Mouse (Mus musculus) gastrocnemius, postnatal 10 days (tissue): ENCODE results near the gene Ptpn3. TPM values are rescaled to one million over a fixed set of nuclear protein-coding genes. Genes with fewer than 3 reads are reported as not detected.
"Not testable (repeated sequence)": the region's sequence is repeated elsewhere in the genome, so short reads cannot be mapped to it uniquely, and the experiment has no call there.

Experiments
- DNase-seq: peaks from one replicate; pipeline ENCODE4 v3.0.0; 2021; ENCODE audit warnings: mixed read lengths
- total RNA-seq, 2 experiments: library from RNA; stranded (reverse); gene quantifications; 2 replicates each; pipeline ENCODE4 v1.2.3; 2021

Ptpn3 gene
- total RNA-seq, 2 experiments from 2014 or later, result 13.8 to 17.0 TPM

DNA sequence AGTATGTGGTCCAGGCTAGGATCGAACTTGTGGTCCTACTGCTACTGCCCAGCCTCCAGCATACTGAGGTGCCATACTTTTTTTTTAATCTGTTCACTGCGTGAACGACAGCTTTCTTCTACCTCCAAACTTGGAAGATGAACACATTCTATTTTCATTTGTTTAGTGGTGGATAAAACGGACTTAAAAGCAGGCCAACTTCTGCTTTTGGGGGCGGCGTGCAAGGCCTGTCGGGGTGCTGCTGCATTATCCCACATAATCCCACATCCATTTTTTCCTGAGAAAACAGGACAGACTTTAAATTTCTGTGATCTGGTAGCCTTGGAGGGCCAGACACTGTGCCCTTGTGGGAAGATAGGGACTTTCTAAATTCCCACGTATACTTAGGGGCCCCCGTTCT is 83.9 kb downstream of the Ptpn3 start:
- DNase-seq, result no peak

DNA sequence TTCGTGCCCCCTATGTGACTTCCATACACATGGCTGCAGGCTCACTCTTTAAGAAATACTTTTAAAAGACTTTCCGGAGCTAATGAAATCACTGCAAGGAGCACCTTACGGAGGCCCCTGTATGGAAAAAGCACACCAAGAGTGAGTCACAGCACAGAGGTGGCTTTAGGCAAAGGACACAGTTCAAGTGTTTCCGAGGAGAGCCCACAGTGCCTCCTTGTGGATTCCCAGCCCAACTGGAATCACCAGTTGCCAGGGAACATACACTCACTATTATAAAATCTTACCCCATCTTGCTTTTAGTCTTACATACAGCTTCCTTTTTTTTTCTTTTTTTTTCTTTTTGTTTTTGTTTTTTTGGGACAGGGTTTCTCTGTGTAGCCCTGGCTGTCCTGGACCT is 85.1 kb downstream of the Ptpn3 start:
- no peak for DNase-seq

DNA sequence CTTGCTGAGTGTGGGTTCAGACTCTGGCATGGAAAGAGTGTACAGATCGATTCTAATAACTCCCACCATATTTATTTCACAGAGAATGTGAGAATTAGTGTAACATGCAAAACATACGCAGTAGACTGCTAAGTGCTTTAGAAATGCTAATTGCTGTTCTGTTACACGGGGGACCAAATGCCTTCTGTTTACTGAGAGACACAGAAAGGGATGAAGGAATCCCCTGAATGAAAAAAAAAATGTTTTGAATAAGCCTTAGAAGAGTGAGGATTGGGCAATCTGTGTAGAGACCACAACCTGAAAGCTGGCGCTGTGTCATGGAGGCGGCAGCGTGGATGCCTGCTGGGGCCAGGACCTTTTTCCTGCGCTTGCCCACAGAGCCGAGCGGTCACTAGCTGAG is 86.8 kb downstream of the Ptpn3 start:
- DNase-seq, result no peak

DNA sequence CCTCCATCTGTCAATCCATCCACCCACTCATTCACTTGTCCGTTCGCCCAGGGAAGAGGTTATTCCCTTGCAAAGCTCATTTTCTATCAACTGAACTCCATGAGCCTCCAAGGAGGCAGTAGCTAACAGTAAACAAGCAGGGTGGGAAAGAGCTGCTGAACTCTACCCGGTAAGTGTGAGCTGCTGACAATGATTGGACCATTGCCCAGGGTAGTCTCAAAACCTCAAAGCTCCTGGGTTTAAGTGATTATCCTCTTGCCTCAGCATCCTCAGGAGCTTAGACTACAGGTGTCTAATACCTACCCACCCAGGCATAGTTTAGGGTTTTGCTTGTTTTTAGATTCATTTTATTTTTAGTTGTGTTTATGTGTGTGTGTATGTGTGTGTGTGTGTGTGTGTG is 87.5 kb downstream of the Ptpn3 start:
- no peak for DNase-seq

DNA sequence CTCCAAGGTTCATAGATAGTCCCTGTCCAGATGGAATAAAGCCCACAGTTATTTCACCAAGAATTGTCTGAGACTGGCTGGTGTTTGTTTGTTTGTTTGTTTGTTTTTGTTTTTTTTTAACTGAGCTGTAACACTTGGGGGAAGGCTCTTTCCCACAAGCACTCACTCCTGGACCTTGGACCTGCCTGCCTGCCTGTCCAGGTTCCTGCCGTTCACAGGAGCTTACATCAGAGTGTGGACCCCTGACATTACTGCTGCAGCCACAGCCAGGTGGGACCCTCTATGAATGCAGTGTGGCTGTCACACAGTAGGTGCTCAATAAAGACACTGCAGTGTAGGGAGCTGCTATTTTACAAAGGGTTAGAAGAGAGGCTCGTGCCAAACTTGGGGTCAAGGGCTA is 89.9 kb downstream of the Ptpn3 start:
- no peak for DNase-seq

DNA sequence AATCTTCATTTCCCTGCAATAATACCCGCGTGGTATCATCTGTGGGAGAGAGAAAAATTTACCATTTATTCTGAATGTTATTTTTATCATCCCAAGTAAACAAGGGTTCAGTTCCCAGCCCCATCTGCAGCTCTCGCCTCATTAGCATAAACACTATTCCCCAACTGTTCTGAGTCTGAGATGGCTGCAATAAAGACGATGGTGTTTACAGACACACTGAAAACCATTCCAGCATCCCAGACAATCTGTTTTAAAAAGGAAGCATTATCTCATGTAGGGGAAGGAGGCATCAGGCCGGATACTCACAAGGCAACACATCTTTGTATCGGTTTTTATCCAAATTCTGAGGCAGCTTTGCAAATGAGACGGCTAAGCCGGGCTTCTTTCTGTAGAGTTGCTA is 95.7 kb downstream of the Ptpn3 start:
- DNase-seq, result no peak

DNA sequence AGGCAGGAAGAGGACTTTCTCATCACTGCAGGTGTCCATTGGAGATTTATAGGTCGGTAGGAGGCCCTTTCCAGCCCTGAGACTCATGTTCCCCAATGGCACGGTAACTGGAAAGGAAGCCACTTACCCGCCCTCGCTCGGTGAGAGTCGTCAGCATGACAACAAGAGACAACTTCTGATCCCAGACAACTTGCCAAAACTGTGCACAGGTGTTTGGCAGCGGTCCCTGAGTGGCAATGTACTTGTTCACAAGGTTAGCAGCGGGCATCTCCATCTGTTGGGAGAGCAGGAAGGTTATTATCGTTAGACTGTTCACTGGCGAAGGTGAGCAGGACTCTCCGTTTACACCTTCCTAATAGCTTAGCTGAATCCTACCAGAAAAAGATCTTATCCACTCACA is 96.9 kb downstream of the Ptpn3 start:
- DNase-seq, result peak; percentile 63

DNA sequence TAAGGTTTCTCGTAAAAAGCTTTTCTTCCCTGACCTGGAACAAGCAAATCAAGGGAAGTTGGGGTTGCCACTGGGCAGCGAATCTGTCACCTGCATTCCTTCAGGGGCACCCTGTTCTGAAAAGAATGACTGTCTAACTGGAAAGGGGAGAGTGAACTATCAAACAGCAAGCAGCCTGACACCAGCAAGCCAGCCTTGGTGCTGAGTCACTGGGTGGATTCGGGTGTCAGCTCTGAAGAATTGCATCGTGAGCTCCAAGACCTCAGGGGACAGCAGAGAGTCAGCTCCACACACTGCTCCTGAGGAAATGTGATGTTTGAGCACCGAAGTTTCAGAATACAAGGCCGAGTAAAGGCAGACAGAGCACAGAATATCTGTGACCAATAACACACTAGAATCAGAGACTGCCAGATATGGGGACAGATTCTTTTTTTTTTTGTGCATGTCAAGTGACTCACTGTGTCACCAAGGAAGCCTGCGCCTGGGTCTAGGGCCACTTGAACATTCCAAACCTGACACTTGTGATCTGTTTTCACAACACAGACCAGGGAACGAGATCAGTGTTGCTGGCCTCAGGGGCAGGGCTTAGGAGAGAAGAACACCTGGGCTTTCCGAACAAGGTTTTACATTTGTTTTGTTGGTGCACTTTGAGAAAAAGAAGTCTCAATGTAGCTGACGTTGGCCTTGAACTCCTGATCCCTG is 98.8 kb downstream of the Ptpn3 start:
- peak; percentile 21 for DNase-seq

DNA sequence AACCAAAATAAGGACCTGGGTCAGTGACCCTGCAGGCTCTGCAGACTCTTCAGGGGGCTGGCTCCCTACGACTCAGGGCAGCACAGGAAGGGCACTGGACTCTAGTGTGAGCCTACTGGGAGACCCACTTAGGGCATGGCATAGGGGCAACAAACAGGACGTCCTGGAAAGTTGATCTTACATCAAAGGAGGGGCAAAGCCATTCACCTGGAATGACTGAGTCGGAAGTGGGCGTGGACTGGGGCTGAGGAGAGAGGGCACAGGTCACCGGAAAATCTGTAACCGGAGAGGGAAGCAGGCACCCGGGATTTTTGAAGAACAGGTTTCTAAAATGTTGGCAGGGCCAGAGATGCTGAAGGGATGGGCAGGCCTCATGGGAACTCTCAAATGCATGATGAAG is 99.5 kb downstream of the Ptpn3 start:
- DNase-seq, result no peak

DNA sequence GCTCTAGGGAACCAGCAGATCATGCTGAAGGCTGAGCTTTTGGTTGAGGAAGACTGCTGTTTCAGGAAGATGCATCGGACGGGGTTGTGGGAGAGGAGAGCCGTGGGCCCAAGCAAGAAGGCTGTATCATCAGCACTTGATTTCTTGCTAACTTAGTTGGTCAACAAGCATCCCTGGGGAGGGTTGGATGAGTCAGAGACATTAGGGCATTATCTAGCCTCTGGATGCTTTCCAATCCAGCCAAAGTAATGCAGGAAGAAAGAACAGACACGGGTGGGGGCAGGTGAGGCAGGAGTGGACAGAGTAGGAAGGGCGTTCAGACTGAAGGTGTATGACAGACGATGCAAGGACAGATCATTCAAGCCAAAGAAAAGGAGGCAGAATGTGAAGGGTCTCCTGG is 101.0 kb downstream of the Ptpn3 start:
- DNase-seq, result no peak

DNA sequence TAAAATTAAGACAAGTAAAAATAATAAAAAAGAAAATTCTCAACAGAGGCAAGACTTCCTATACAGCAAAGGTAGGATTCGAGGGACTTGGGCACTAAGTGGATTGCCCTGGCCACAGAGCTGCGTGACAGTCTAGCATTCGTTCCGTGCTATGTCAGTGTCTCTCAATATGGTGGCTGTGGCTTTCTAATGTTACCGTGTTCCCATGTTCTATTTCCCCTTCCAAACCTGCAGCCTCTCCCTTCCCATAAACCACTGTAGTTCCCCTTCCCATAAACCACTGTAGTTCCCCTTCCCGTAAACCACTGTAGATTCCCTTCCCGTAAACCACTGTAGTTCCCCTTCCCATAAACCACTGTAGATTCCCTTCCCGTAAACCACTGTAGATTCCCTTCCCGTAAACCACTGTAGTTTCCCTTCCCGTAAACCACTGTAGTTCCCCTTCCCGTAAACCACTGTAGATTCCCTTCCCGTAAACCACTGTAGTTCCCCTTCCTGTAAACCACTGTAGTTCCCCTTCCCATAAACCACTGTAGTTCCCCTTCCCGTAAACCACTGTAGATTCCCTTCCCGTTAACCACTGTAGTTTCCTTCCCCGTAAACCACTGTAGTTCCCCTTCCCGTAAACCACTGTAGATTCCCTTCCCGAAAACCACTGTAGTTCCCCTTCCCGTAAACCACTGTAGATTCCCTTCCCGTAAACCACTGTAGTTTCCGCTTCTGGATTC is 102.8 kb downstream of the Ptpn3 start:
- DNase-seq, result not testable (repeated sequence)

DNA sequence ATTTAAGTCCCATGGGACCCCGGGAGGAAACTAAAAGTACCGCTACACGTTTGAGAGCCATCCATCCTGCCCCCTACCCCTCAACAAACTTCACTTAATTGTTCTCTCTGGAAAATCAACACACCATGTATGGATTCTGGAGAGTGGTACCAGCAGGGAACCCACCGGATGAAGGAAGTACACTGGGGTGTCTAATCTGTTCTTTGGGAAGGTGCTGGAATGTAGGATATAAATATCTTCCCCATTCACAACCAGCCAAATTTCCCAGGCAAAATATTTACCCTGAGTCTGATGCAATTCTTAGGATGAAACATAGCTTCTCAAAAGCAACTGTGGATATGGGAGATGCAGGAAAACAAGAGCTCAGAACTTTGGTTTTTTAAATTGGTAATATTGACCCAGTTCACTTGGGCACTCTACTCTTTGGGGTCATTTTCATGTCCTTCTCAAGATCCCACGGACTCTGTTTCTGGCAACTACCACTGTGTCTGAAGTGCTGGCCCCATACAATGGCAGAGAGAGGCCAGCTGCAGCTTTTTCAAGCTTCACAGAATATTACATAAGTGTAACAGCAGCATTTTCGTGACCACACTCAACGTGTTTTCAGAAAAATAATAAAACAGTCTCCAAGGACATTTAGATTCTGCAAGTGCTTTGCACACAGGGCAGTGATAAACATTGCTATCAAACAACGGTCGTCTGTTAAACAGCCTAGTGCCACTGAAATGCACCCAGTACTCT is 109.9 kb downstream of the Ptpn3 start:
- no peak for DNase-seq

DNA sequence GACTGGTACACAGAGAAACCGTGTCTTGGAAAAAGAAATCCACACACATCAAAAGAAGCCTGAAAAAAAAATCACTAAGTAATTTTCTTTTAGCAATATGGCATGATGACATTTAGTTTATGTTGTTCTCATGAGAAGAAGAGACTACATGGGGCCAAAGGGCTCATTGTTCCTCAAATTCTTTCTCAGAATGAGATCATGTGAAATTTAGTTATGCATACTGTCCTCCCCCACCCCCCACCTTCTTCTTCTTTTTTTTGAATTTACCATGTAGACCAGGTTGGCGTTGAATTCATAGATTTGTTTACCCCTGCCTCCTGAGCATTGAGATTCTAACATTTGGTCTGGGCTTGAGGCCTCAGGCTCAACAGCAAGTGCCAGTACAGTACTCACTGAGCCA is 111.8 kb downstream of the Ptpn3 start:
- DNase-seq, result no peak

DNA sequence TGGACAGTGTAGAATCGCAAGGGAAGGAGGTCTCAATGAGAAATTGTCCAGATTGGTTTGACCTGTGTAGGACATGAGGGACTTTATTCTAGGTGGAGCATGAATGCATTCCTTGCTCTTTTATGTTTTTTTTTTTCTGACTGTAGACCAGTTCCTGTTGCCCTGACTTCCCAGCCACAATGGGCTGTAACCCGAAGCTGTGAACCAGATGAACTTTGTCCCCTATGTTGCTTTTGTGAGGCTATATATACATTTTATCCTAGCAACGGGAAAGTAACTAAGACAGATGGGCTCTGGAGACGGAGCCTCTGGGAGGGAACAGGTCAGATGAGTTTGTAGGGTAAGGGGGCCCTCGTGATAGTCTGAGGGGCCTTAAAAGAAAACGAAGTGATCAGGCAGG is 115.6 kb downstream of the Ptpn3 start:
- no peak for DNase-seq

DNA sequence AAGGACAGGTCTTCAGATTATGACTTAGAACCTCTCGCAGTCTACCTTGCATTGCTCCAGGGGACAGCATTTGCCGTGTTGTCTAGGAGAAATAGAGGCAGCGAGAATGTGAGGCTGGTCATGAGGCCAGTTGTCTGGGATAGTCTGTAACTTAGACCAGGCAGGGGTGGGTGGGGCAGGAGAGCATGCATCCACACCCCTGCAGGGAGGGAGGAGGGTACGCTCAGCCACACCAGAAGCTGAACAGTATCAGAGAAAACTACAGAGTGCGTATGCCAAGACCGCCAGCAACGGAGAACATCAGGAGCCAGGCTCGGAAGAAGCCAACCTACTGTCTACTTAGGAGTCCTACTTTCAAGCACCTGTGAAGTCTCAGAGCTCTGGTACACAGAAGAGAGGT is 116.2 kb downstream of the Ptpn3 start:
- no peak for DNase-seq

DNA sequence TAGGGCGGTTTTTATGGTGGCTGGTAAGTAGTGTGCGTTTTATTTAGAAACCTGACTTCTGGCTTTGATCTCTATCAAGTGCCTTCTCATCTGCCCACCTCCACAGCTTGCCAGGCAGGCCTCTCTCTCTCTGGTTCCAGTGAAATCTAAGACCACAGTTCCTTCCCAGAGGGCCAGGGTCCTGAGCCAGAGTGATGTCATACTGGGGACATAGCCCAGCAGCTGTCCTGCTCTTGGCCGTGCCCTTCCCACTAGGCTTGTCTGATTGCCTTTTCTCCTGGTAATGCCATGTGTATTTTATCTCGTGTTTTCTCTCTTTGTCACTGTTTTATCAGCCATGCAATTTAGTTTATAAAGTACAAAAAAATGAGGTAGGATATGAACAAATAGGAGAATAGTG is 118.1 kb downstream of the Ptpn3 start:
- DNase-seq, result peak; percentile 83

DNA sequence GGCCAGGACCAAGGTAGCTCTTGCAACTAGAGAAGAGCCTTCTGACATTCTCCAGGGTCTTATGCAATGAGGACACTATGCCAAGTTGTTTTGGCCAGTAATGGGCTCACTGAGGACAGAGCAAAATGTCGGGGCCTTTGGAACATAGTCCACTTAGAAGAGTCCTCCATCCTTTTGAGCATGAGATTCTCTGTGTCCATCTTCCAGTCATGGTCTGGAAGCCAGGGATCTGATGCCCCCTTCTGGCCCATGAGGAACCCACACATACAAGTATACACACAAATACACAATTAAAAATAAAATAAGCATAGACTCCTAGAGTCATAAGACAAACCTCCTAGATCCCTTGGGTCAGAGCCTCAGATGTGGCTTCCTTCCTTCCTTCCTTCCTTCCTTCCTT is 120.1 kb downstream of the Ptpn3 start:
- DNase-seq, result no peak

DNA sequence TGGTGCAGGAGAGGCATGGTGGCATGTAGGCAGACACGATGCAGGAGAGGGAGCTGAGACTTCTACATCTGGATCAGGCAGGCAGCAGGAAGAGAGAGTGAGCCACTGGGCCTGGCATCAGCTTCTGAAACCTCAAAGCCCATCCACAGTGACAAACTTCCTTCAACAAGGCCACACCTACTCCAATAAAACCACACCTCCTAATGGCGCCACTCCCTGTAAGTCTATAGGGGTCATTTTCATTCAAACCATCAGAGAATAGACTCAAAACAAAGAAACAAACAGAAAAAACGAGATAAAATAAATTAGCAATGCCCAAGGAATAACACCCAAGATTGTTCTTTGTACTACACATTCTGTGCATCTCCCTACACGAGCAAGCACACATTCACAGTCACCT is 122.8 kb downstream of the Ptpn3 start:
- DNase-seq, result no peak

DNA sequence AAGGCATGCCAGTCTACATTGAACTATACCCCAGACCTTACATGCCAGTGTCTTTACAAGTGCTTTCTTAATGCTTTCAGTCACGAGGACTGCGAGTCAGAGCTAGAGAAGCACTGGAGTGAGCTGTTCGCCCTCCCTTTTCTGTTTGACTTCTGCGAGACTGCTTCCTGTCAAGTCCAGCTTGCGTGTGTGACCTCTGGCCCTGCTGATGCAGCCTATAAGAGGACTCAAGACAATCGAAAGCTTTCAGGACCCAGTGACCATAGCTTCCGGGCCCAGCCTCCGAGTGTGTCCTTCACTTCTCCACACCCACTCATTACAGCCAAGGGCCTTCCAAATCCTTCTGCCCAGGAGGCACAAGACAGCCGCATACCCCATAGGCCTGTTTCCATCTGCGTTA is 126.3 kb downstream of the Ptpn3 start:
- DNase-seq, result no peak

DNA sequence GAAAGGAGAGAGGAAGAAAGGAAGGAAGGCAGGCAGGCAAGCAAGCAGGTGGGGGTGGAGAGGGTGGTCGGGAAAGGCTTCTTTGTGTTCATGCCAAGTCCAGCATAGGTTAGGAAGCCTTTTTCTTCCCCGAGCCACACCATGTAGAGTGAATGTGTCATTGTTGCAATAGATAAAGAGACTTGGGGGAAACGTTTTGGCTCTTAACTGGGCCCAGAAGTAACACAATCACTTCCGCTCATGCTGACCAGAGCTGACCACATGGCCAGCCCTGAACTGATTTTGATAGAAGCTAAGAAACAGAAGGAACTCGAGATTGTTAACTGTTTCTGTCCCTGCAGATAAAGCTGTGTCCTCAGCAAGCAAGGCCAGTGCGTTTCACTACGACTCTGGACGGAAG is 128.8 kb downstream of the Ptpn3 start:
- no peak for DNase-seq

DNA sequence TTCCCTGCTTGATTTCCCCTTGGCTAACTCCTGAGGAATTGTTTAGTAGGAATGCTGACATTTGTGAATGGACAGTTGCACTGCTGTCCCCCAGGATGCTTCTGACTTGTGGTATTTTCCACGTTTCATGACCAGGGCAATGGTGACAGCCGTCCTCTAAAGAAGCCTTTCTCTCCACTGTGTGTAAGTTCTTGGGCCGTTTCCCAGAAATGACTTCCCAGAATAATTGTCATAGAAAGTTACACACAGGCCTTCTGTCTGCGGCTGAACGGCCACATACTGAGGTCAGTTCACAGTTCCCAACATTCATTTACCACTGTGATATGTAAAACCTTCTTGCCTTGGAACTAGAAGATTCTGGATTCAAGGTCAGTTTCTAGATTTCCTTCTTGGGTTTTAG is 129.8 kb downstream of the Ptpn3 start:
- no peak for DNase-seq

DNA sequence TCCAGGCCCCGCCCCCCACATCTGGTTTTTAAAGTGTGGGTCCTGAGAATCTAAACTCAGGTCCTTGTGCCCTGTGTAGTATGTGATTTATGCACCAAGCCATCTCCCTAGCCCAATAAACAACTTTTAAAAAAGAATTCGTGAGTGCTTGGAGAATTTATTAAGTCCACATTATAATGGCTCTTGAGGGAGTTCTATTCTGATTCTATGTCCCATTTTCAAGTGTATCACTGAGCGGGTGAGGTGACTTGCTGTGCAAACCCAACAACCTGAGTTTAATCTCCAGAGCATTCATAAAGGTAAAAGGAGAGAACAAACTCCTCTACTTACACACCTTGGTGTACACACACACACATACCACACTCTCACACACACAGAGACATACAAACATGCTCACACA is 133.0 kb downstream of the Ptpn3 start:
- no peak for DNase-seq

DNA sequence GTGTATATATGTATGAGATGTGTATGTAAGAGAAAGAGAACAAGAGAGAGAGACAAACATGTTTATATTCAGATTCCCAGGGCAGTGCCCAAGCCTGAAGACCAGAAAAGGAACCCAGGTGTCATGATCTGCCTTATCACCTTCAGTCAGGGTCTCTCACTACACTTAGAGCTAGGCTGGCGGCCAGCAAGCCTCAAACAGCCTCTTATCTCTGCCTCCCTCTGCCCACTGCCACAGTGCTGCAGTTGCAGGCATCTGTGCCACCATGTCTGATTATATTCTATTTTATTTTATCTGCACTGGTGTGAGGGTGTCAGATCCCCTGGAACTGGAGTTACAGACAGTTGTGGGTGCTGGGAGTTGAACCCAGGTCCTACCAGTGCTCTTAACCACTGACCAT is 133.4 kb downstream of the Ptpn3 start:
- no peak for DNase-seq
